Mouse (Mus musculus) embryonic facial prominence, embryonic 10.5 days (tissue): ENCODE results near the gene Znrf1. TPM values are rescaled to one million over a fixed set of nuclear protein-coding genes. Genes with fewer than 3 reads are reported as not detected.
"Not testable (repeated sequence)": the region's sequence is repeated elsewhere in the genome, so short reads cannot be mapped to it uniquely, and the experiment has no call there.

Source experiments
- DNase-seq: peaks from one replicate; pipeline ENCODE4 v3.0.0-alpha.2; 2017; ENCODE audit warnings: low spot score
- H3K27ac ChIP-seq: fragments of 300-500 bp; sonication (generic); replicated peaks from 2 replicates; pipeline ENCODE4 v1.5.1; 2016; ENCODE audit warnings: mild to moderate bottlenecking
- H3K27me3 ChIP-seq: fragments of 300-500 bp; sonication (generic); replicated peaks from 2 replicates; pipeline ENCODE4 v1.6.1; 2016; ENCODE audit warnings: low read depth, mild to moderate bottlenecking; ENCODE audit not compliant: poor library complexity, severe bottlenecking
- H3K36me3 ChIP-seq: fragments of 300-500 bp; sonication (generic); replicated peaks from 2 replicates; pipeline ENCODE4 v1.6.1; 2016; ENCODE audit warnings: mild to moderate bottlenecking, moderate library complexity
- H3K4me1 ChIP-seq: fragments of 300-500 bp; sonication (generic); 2 replicates; pipeline ENCODE4 v1.6.1; 2016
- H3K4me3 ChIP-seq: fragments of 300-500 bp; sonication (generic); 2 replicates; pipeline ENCODE4 v1.5.1; 2016; ENCODE audit warnings: mild to moderate bottlenecking, moderate library complexity
- H3K9me3 ChIP-seq: fragments of 300-500 bp; sonication (generic); 2 replicates; pipeline ENCODE4 v1.6.1; 2016; ENCODE audit warnings: mild to moderate bottlenecking
- WGBS: fragments of 180-500 bp; shearing (Covaris S2); methylation state at CpG from one replicate; pipeline ENCODE4 v1.1.7; 2016; 5-methylcytosine and 5-hydroxymethylcytosine counted together
- polyA plus RNA-seq: library from polyadenylated mRNA; unstranded; fragments of >200 nt; fragmentation: Nextera tagmentation; extraction: Ambion mirVana; gene quantifications from 2 replicates; pipeline ENCODE4 v1.2.1, GENCODE M21; 2016

Znrf1 gene
- polyA plus RNA-seq = 32.0 and 36.3 TPM in 2 replicates

DNA sequence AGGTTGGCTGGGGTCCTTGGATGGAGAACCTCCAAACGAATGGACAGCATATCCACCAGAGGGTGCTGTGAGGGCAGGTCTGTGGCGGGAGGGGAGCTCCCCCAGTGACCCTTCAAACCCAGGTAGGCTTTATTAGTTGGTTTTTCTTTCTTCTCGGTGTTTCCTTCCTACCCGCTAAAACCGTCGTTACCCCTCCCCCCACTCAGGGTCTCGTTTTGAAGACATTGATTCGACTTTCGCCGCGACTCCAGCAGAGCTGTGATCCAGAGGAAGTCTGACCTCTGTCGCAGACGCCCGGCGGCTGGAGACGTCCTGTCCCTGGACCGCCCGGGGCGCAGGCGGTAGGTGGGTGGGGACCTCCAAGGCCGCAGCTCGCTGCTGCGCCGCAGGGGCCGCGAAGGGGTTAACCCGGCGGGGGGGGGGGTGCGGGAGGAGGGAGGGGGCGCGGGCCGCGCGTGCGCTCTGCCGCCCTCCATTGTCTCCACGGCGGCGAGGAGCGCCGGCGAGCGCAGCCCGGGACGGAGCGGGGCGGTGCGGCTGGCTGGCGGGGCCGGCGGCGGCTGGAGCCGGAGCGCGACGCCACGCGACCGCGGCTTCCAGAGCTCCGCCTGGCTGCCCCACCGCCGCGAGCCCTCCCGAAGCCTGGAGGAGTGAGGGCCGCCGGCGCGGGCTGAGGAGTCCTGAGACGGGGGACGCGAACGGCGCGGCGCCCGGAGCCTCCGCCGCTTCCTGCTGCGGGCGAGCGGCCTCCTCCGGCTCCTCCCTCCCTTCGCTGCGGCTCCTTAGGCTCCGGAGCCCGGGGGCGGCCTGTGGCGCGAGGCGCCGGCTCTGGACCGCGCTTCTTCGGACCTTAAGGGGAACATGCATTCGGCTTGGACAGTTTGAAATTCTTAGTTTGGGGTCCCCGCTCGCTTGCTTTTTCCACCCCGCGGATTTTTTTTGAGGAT is at the start of gene Znrf1:
Znrf1 (plus strand) TSS at position 67 of the 947 bp plus-strand sequence.
- WGBS = under 1% methylated on average over 94 of the region's 100 CpGs

GRCm38 (mm10) chr8:111490034-111490591 is 45.8 kb upstream of the Znrf1 start:
- no peak overlapping the region for H3K4me3 ChIP-seq
- H3K4me1 ChIP-seq = no peaks in the 10 kb centered on the region
- H3K27ac ChIP-seq = no peak overlapping the region
- no peaks in the 10 kb centered on the region for H3K9me3 ChIP-seq
- H3K27me3 ChIP-seq = no peaks in the 10 kb centered on the region
- WGBS = 88% methylated on average over 10 of the region's 10 CpGs
- no peak for DNase-seq
- peaks cover 46% of the 10 kb centered on the region for H3K36me3 ChIP-seq

More for the DNA sequence above, at the start of gene Znrf1:
- Histone ChIP-seq H3K27me3 (no peaks in the 10 kb centered on the region), H3K4me3 (peak within 1 kb of the TSS; percentile 98), H3K4me1 (peaks cover 39% of the 10 kb centered on the region), H3K9me3 (no peaks in the 10 kb centered on the region), H3K36me3 (peaks cover 12% of the 10 kb centered on the region), H3K27ac (peak within 1 kb of the TSS; percentile 98)
- DNase-seq = peak; percentile 95

- Histone ChIP-seq H3K27me3 (no peaks in the 10 kb centered on the region), H3K4me1 (no peaks in the 10 kb centered on the region), H3K27ac (no peak overlapping the region), H3K4me3 (no peak overlapping the region), H3K36me3 (peaks cover 51% of the 10 kb centered on the region), H3K9me3 (no peaks in the 10 kb centered on the region)
- no peak for DNase-seq
- WGBS = 83% methylated on average over 7 of the region's 7 CpGs
Observed at GRCm38 (mm10) chr8:111491191-111491590, 44.7 kb upstream of the Znrf1 start.

DNA sequence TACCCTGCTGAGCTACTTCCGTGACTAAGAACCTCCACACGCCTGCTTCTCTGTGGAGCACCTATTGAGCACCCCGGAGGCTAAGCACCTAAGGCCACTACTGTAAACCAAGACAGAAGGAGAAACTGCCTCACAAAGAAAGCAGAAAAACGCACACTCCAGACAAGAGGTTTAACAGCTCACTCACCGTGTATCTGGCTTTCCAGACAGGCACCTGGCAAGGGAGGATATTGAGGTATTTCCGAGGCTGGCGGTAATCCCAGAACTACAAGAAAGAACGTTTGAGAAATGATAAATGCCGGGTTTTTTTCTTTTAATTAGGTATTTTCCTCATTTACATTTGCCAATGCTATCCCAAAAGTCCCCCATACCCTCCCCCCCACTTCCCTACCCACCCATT is 43.4 kb upstream of the Znrf1 start:
- H3K27me3 ChIP-seq = no peaks in the 10 kb centered on the region
- DNase-seq = no peak
- 92% methylated on average over 9 of the region's 9 CpGs for WGBS
- H3K9me3 ChIP-seq = no peaks in the 10 kb centered on the region
- no peaks in the 10 kb centered on the region for H3K4me1 ChIP-seq
- peaks cover 53% of the 10 kb centered on the region for H3K36me3 ChIP-seq
- H3K27ac ChIP-seq = no peak overlapping the region
- H3K4me3 ChIP-seq = no peak overlapping the region

DNA sequence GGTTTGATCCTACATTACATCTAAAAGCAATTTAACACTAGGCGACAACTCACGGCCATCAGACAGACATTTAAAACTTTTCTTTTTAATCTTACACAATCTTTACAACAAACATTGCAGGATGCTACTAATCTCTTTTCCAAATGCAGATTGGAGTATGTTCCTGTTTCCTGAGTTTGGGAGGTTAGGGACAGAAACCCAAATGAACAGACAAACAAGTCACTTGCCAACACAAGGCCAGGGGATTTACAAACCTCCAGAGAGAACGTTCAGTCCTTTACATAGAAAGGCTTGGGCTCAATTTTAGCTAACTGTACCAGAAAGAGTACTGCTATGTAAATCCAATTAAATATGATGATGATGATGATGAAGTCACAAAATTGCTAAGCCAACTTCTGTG is 42.7 kb upstream of the Znrf1 start:
- Histone ChIP-seq H3K4me1 (no peaks in the 10 kb centered on the region), H3K4me3 (no peak overlapping the region), H3K27ac (no peak overlapping the region), H3K9me3 (no peaks in the 10 kb centered on the region), H3K27me3 (no peaks in the 10 kb centered on the region), H3K36me3 (peaks cover 59% of the 10 kb centered on the region)
- DNase-seq = no peak
- WGBS = 93% methylated on average over 3 of the region's 3 CpGs

GRCm38 (mm10) chr8:111496326-111496725 is 39.6 kb upstream of the Znrf1 start:
- H3K27me3 ChIP-seq = no peaks in the 10 kb centered on the region
- WGBS = 89% methylated on average over 7 of the region's 7 CpGs
- H3K36me3 ChIP-seq = peaks cover 73% of the 10 kb centered on the region

DNA sequence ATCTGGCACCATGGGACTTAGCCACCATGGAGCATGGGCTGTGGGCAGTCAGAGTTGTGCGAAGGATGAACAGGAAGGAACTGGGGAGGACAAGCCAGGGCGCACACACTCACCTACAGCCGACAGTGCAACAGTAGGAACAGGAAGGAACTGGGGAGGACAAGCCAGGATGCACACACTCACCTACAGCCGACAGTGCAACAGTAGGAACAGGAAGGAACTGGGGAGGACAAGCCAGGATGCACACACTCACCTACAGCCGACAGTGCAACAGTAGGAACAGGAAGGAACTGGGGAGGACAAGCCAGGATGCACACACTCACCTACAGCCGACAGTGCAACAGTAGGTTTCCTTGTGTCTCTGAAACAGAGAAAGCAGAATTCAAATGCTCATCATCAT is 37.6 kb upstream of the Znrf1 start:
- H3K4me1 ChIP-seq, DNase-seq, H3K27me3 ChIP-seq, H3K9me3 ChIP-seq, H3K27ac ChIP-seq, H3K4me3 ChIP-seq: not testable (repeated sequence)
- peaks cover 67% of the 10 kb centered on the region for H3K36me3 ChIP-seq
- 90% methylated on average over 6 of the region's 6 CpGs for WGBS

More at GRCm38 (mm10) chr8:111496326-111496725, 39.6 kb upstream of the Znrf1 start:
- Histone ChIP-seq H3K9me3 (no peaks in the 10 kb centered on the region), H3K4me1 (no peaks in the 10 kb centered on the region), H3K4me3 (no peak overlapping the region), H3K27ac (no peak overlapping the region)
- DNase-seq = no peak

GRCm38 (mm10) chr8:111501724-111502464 is 34.0 kb upstream of the Znrf1 start:
- H3K27ac ChIP-seq = no peak overlapping the region
- no peak overlapping the region for H3K4me3 ChIP-seq
- 75% methylated on average over 11 of the region's 11 CpGs for WGBS
- no peaks in the 10 kb centered on the region for H3K9me3 ChIP-seq
- DNase-seq = no peak
- H3K36me3 ChIP-seq = peaks cover 47% of the 10 kb centered on the region
- H3K4me1 ChIP-seq = 0 out of 2 replicates have a peak, but pooled peaks cover 4% of the 10 kb centered on the region
- H3K27me3 ChIP-seq = no peaks in the 10 kb centered on the region

DNA sequence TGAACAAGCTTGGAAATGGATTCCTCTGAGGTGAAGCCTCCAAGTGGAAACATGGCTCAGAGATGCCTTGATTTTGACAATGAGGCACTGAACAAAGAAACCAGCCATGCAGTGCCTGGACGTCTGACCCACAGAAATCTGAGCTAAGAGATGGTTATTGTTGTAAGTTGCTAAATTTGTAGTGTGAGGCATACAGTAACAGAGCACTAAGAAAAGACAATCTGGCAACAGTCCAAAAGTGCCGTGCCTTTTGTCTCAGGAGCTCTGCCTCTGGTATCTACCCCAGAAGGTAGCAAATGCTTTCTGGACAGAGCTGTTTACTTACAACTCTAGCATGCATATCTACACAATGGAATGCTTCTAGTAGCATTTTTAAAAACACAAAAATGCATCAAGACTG is 27.3 kb upstream of the Znrf1 start:
- no peak overlapping the region for H3K4me3 ChIP-seq
- H3K4me1 ChIP-seq = peaks cover 7% of the 10 kb centered on the region
- no peaks in the 10 kb centered on the region for H3K27me3 ChIP-seq
- DNase-seq = no peak
- WGBS = 74% methylated on average over 2 of the region's 2 CpGs
- H3K9me3 ChIP-seq = no peaks in the 10 kb centered on the region
- peaks cover 10% of the 10 kb centered on the region for H3K36me3 ChIP-seq
- H3K27ac ChIP-seq = no peak overlapping the region

GRCm38 (mm10) chr8:111509278-111509677 is 26.6 kb upstream of the Znrf1 start:
- Histone ChIP-seq H3K9me3 (no peaks in the 10 kb centered on the region), H3K27me3 (no peaks in the 10 kb centered on the region), H3K4me1 (peaks cover 7% of the 10 kb centered on the region), H3K4me3 (no peak overlapping the region), H3K27ac (no peak overlapping the region), H3K36me3 (peaks cover 3% of the 10 kb centered on the region)
- no peak for DNase-seq
- 88% methylated on average over 11 of the region's 11 CpGs for WGBS

GRCm38 (mm10) chr8:111510401-111510800 is 25.5 kb upstream of the Znrf1 start:
- no peak for DNase-seq
- Histone ChIP-seq H3K4me3 (no peak overlapping the region), H3K4me1 (peaks cover 7% of the 10 kb centered on the region), H3K36me3 (peaks cover 4% of the 10 kb centered on the region), H3K27me3 (no peaks in the 10 kb centered on the region), H3K9me3 (no peaks in the 10 kb centered on the region), H3K27ac (no peak overlapping the region)
- WGBS = 63% methylated on average over 4 of the region's 4 CpGs

- Histone ChIP-seq H3K36me3 (peaks cover 14% of the 10 kb centered on the region), H3K27ac (no peak overlapping the region), H3K9me3 (no peaks in the 10 kb centered on the region), H3K4me1 (peaks cover 7% of the 10 kb centered on the region), H3K27me3 (no peaks in the 10 kb centered on the region), H3K4me3 (no peak overlapping the region)
- no peak for DNase-seq
- WGBS = 87% methylated on average over 7 of the region's 7 CpGs
Observed at GRCm38 (mm10) chr8:111512941-111513340, 23.0 kb upstream of the Znrf1 start.
